Mouse (Mus musculus): ENCODE measurements around the gene Lfng. TPM values are rescaled to one million over a fixed set of nuclear protein-coding genes. Genes with fewer than 3 reads are reported as not detected.

Lfng gene
- polyA plus RNA-seq, 1 experiment from 2014 or later: 11.4 TPM

DNA sequence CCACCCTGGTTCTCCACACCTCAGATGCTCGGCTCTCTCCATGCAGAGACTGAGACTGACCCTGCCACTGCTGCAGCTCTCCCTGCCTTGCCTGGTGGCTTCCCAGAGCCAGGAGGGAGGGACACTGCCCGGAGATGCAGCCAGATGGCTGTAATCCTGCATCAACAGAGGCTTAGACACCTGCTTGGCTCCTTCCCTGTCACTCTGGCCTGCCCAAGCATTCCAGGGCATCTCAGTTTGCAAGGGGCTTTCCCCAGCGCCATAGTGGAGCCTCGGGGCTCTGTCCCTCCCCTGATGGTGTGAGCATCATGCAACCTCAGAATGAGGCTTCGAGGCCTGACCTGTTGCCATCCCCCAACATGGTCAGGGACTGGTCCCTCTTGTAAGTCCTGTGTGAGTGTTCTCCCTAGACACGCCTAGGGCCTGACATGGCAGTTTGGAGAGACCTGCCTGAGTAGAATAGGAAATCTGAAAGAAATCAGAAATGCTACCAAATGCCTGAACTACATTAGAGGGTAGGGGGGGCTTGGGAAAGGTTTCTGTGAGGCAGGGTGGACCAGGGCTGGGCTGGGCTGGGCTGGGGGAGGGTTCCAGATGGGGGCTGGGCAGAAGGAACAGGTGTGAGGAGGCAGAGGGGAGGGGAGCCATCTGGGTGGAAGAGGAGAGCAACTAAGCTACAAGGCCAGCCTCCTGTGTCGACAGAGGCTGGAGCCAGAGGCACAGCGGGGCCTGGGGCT, 24.0 kb upstream of the Lfng start:
- Histone ChIP-seq H3K9me3 (ENCODE audit: control insufficient read depth, low read length) (no peaks in the 10 kb centered on the region), H3K9ac (ENCODE audit: low read length) (no peak overlapping the region), H3K27ac (replicated peaks) (no peak overlapping the region), H3K27me3 (ENCODE audit: control insufficient read depth, insufficient read depth, low read length) (no peaks in the 10 kb centered on the region), H3K4me2 (replicated peaks; ENCODE audit: low read depth) (no peak overlapping the region), H3K4me3 (ENCODE audit: low read depth, low read length) (no peak overlapping the region), H3K4me1 (replicated peaks; ENCODE audit: control insufficient read depth, insufficient read depth) (no peaks in the 10 kb centered on the region), H3K36me3 (ENCODE audit: control insufficient read depth, insufficient read depth, low read length) (no peaks in the 10 kb centered on the region)
- TF ChIP-seq EP300 (optimal IDR thresholded peaks at IDR 0.05) (no peak), CTCF (IDR thresholded peaks at IDR 0.05; ENCODE audit: low read depth) (no peak)
- DNase-seq (ENCODE audit: low spot score) (no peak), ATAC-seq (ENCODE audit: low FRiP score, low TSS enrichment) (no peak)
- WGBS: 49% methylated on average over 8 of the region's 8 CpGs

DNA sequence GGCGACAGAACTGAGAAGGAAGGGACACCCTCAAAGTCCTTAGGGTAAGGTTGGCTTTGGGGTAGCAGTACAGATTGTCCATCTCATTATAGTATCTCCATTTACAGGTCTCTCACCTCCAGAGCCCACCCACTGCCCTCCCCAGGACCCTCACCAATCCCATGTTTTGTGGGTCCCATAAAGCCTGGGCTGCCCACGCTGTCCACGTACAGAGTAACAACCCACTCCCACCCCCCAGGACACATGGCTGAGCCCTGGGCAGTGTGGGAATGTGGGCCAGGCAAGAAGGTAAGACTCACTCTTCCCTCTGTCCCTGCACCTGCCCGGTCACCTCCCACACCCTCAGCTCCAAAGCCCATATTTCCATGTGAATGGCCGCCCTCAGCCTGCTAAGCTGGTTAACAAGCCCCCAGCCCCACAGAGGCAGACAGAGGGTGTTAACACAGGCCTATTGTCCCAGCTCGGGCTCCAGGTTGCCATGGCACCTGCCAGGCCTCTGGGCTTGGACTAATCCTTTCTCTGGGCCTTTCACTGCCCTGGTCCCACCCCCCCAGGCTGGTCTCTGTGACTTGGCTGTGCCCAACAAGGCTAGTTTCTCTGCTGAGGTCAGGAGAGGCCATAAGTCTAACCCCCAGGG, 23.3 kb upstream of the Lfng start:
- 61% methylated on average over 6 of the region's 6 CpGs for WGBS
- H3K27me3 ChIP-seq (ENCODE audit: control insufficient read depth, insufficient read depth, low read length): no peaks in the 10 kb centered on the region

DNA sequence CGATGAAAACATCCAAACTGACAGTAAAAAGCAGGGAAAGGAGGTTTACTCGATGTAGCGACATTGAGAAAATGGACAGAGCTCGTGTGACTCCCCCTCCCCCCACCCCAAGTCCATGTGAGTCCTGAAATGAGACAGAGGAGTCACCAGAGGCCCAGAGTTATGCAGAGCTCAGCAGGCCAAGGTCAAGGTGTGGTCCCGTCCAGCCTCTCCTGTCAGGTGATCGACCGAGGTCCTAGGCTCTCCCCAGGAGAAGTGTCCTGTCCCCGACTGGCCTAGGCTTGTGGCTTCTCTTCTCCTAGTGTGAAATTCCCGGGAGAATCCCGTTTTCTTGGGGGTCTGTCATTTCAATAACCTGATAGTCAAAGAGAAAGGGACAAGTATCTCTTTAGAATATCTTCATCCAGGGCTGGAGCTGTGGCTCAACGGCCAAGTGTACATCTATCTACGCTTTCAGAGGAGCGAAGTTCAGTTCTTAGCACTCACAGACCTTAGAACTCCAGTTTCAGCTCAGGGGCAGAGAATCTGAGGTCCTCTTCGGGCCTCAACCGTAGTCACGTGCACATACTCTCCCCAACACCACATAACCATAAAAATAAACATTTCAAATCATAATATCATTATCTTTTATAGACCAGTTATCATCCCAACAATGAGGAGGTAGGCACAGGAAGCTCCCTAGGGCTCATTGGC, 17.9 kb upstream of the Lfng start:
- 86% methylated on average over 16 of the region's 16 CpGs for WGBS
- Histone ChIP-seq H3K9ac (ENCODE audit: low read length) (no peak overlapping the region), H3K27ac (replicated peaks) (no peak overlapping the region), H3K4me2 (replicated peaks; ENCODE audit: low read depth) (no peak overlapping the region), H3K4me1 (replicated peaks; ENCODE audit: control insufficient read depth, insufficient read depth) (no peaks in the 10 kb centered on the region), H3K9me3 (ENCODE audit: control insufficient read depth, low read length) (no peaks in the 10 kb centered on the region), H3K4me3 (ENCODE audit: low read depth, low read length) (no peak overlapping the region), H3K27me3 (ENCODE audit: control insufficient read depth, insufficient read depth, low read length) (no peaks in the 10 kb centered on the region), H3K36me3 (ENCODE audit: control insufficient read depth, insufficient read depth, low read length) (no peaks in the 10 kb centered on the region)
- TF ChIP-seq CTCF (IDR thresholded peaks at IDR 0.05; ENCODE audit: low read depth) (no peak), EP300 (optimal IDR thresholded peaks at IDR 0.05) (no peak)
- DNase-seq (ENCODE audit: low spot score): no peak
- no peak for ATAC-seq (ENCODE audit: low FRiP score, low TSS enrichment)

More for the DNA sequence above, 23.3 kb upstream of the Lfng start:
- H3K9ac ChIP-seq (ENCODE audit: low read length): no peak overlapping the region
- no peak overlapping the region for H3K4me2 ChIP-seq (replicated peaks; ENCODE audit: low read depth)
- DNase-seq (ENCODE audit: low spot score) (no peak), ATAC-seq (ENCODE audit: low FRiP score, low TSS enrichment) (peak; percentile 25; the same call in 1 of the 2 replicates)
- H3K27ac ChIP-seq (replicated peaks): no peak overlapping the region
- no peaks in the 10 kb centered on the region for H3K36me3 ChIP-seq (ENCODE audit: control insufficient read depth, insufficient read depth, low read length)
- no peaks in the 10 kb centered on the region for H3K4me1 ChIP-seq (replicated peaks; ENCODE audit: control insufficient read depth, insufficient read depth)
- no peak overlapping the region for H3K4me3 ChIP-seq (ENCODE audit: low read depth, low read length)
- no peak for TF ChIP-seq EP300 (optimal IDR thresholded peaks at IDR 0.05)
- TF ChIP-seq CTCF (IDR thresholded peaks at IDR 0.05; ENCODE audit: low read depth): no peak
- H3K9me3 ChIP-seq (ENCODE audit: control insufficient read depth, low read length): no peaks in the 10 kb centered on the region

DNA sequence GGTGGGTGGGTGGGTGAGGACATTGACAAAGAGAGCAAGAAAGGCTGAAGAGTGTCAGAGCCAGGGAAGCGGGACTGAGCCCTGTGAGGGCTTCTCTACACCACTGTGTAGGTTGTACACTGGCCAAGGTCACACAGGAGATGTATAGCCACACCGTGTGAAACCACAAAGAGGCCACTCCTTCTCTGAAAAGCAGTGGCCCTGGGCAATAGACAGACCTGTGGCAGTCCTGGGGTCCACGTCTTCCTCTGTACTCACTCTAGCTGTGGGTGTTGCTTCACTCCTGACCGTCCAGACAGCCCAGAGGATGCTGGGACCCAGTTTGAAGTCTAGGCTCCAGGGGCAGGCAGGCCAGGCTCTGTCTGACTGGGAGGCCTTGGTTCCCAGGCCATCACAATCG, 12.3 kb upstream of the Lfng start:
- 79% methylated on average over 5 of the region's 5 CpGs for WGBS
- no peak for DNase-seq (ENCODE audit: low spot score)

DNA sequence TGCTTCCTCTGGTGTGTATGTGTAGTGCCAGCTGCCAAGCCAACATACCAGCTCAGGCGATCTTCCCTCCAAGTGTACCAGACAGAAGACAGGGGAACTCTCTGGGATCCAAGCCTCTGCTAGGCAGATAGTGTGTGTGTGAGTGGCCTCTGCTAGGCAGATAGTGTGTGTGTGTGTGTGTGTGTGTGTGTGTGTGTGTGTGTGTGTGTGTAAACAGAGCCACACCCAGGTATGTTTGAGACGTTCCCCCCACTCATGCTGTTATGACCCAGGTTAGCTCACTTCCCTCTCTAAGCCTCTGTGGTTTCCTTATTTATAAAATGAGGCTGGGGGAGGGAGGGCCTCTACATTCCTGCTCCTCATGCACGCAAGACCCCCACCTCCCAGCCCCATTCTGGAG, 10.7 kb upstream of the Lfng start:
- Histone ChIP-seq H3K9me3 (ENCODE audit: control insufficient read depth, low read length) (no peaks in the 10 kb centered on the region), H3K4me1 (replicated peaks; ENCODE audit: control insufficient read depth, insufficient read depth) (peaks cover 3% of the 10 kb centered on the region; the same call in 1 of the 2 replicates), H3K4me3 (ENCODE audit: low read depth, low read length) (no peak overlapping the region), H3K27me3 (ENCODE audit: control insufficient read depth, insufficient read depth, low read length) (no peaks in the 10 kb centered on the region), H3K27ac (replicated peaks) (peak overlapping the region; percentile 58; the same call in 1 of the 2 replicates), H3K4me2 (replicated peaks; ENCODE audit: low read depth) (no peak overlapping the region; the same call in 1 of the 2 replicates), H3K9ac (ENCODE audit: low read length) (no peak overlapping the region), H3K36me3 (ENCODE audit: control insufficient read depth, insufficient read depth, low read length) (no peaks in the 10 kb centered on the region)
- WGBS: 20% methylated on average over 3 of the region's 3 CpGs
- TF ChIP-seq EP300 (optimal IDR thresholded peaks at IDR 0.05): no peak
- TF ChIP-seq CTCF (IDR thresholded peaks at IDR 0.05; ENCODE audit: low read depth): no peak
- ATAC-seq (ENCODE audit: low FRiP score, low TSS enrichment) (peak; percentile 67), DNase-seq (ENCODE audit: low spot score) (peak; percentile 64)

More for the DNA sequence above, 12.3 kb upstream of the Lfng start:
- Histone ChIP-seq H3K4me2 (replicated peaks; ENCODE audit: low read depth) (no peak overlapping the region), H3K9ac (ENCODE audit: low read length) (no peak overlapping the region), H3K4me1 (replicated peaks; ENCODE audit: control insufficient read depth, insufficient read depth) (peaks cover 3% of the 10 kb centered on the region; the same call in 1 of the 2 replicates), H3K9me3 (ENCODE audit: control insufficient read depth, low read length) (no peaks in the 10 kb centered on the region), H3K27ac (replicated peaks) (no peak overlapping the region), H3K4me3 (ENCODE audit: low read depth, low read length) (no peak overlapping the region), H3K27me3 (ENCODE audit: control insufficient read depth, insufficient read depth, low read length) (no peaks in the 10 kb centered on the region), H3K36me3 (ENCODE audit: control insufficient read depth, insufficient read depth, low read length) (no peaks in the 10 kb centered on the region)
- TF ChIP-seq EP300 (optimal IDR thresholded peaks at IDR 0.05) (no peak), CTCF (IDR thresholded peaks at IDR 0.05; ENCODE audit: low read depth) (no peak)
- ATAC-seq (ENCODE audit: low FRiP score, low TSS enrichment): no peak
